Mouse (Mus musculus) c-Kit-negative CD71-positive TER-119-positive erythroid progenitor cells, embryonic 14.5 days (primary cell): ENCODE measurements around the gene Greb1.

Experiments
- DNase-seq: peaks from one replicate; pipeline ENCODE4 v3.0.0-alpha.2; 2013; ENCODE audit warnings: low read depth, low spot score

Gene Greb1

DNA sequence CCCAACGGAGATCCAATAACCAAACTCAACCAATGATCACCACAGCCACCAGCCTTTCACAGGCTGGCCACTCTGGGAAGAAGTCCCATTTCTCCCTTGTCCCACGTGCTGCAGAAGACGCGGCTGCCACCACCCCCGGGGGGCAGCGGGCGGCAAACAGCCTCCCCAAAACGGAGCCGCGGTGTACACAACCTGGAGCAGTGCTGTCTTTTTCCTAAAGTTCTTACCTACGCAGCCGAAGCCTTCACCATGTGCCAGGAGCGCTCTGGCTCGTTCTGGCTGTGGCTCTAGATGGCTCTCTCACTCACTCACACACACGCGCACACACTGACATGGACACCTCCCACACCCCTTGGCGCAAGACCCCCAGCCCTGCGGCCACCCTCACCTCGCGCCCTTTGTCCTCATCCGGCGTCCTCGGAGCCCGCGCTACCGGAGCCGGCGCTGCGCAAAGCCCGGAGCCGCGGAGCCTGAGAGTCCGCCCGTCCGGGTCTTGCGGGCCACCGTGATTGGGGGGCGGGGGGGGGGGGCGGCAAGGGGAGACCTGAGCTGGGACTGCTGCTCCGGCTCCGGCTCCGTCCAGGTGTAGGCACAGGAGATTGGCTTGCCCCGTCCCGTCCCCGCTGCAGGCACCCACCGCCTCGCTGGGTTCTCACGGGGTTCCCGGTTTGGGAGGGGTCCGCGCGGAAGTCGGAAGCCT lies at the start of gene Greb1:
Gene Greb1 (minus strand): TSS at position 628 of the 700 bp plus-strand sequence.
- DNase-seq, result no peak

DNA sequence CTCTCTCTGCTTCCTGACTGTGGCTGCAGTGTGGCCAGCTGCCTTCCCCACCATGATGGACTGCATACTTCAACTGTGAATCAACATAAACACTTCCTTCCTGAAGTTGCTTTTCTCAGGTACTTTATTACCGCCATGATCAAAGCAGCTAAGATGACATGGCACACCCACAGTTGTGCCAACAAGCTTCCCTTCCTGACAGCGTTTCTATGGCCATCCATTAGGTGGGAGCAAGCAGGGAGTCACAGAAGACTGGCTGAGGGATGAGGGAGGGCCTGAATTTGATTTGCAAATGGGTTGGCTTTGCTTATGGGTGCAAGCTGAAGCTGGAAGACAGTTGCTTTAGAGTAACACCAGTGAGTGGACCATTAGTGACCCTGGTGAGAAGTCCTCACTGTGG lies 49.1 kb upstream of the Greb1 start:
- no peak for DNase-seq

DNA sequence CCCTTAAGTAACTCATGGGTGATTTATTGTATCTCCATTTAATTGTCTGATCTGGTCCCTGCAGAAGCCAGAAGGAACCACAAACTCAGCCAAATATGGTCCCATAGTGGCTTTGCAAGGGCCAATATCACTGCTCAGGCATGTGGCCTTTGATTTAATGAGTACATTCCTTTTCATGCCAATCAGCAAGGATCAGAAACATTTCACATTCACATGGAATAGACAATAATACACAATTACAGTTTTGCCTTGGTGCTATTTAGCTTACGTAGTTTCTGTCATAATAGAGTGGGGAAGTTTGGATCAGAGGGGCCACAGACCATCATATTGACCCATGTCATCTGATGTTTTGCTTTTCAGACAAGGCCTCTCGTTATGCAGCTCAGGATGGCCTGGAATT lies 47.8 kb upstream of the Greb1 start:
- DNase-seq, result no peak

- no peak for DNase-seq
These were observed 46.6 kb upstream of the Greb1 start for GRCm38 (mm10) chr12:16847204-16847792.

- DNase-seq, result no peak
These were observed 44.2 kb upstream of the Greb1 start for GRCm38 (mm10) chr12:16844623-16845592.

GRCm38 (mm10) chr12:16840842-16841782 lies 40.4 kb upstream of the Greb1 start:
- no peak for DNase-seq

- DNase-seq, result no peak
These were observed 37.1 kb upstream of the Greb1 start for GRCm38 (mm10) chr12:16837766-16838165.

- DNase-seq, result no peak
These were observed 35.5 kb upstream of the Greb1 start for GRCm38 (mm10) chr12:16836188-16836587.

- DNase-seq, result no peak
These were observed 34.0 kb upstream of the Greb1 start for GRCm38 (mm10) chr12:16834701-16835100.

GRCm38 (mm10) chr12:16831071-16831470 lies 30.4 kb upstream of the Greb1 start:
- DNase-seq, result no peak

GRCm38 (mm10) chr12:16829785-16830184 lies 29.1 kb upstream of the Greb1 start:
- DNase-seq, result no peak

GRCm38 (mm10) chr12:16828505-16828904 lies 27.8 kb upstream of the Greb1 start:
- DNase-seq, result no peak

DNA sequence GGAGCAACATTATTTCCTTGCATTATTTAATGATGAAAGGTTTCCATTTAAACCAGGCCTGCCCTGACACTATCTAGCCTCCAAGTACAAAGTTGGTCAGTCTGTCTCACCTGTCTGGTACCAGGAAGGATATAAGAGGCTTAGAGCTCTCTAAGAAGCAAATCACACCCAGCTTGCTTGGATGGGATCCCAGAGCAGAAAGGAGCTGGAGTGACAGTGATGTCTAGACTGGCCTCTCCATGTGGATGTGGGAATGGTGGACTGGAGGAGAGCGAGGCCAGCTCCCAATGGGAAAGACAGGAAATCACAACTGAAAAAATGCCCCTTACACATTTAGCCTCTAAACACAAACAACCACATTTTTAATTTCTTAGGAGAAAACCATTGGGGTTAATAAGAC lies 23.0 kb upstream of the Greb1 start:
- DNase-seq, result no peak

GRCm38 (mm10) chr12:16822181-16822734 lies 21.6 kb upstream of the Greb1 start:
- no peak for DNase-seq

- DNase-seq, result no peak
These were observed 20.1 kb upstream of the Greb1 start for GRCm38 (mm10) chr12:16820761-16821160.

GRCm38 (mm10) chr12:16818513-16818912 lies 17.8 kb upstream of the Greb1 start:
- no peak for DNase-seq

DNA sequence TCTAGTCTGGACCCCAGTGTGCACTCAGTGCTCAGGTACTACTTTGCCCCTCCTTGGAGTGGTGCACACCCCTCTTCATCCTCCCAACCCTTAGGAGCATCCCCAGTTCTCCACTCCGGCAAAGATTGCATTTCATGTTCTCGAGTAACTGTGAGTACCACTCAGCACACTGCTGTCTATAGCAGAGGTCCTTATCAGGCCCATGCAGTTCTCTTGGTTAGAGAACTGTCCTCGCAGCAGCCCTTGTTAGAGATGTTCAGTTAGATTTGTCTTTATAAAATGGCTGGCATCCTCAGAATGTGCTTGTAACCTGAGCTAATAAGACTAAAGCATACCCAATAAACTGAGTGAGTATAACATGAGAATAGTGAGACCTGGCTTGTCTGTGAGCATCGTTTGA lies 16.5 kb upstream of the Greb1 start:
- DNase-seq, result no peak

GRCm38 (mm10) chr12:16811477-16811876 lies 10.8 kb upstream of the Greb1 start:
- DNase-seq, result no peak

- DNase-seq, result peak; percentile 42
These were observed 10.1 kb upstream of the Greb1 start, which contains the start of gene E2f6 for GRCm38 (mm10) chr12:16810525-16811431. Gene E2f6 (plus strand): TSS chr12:16810963.

DNA sequence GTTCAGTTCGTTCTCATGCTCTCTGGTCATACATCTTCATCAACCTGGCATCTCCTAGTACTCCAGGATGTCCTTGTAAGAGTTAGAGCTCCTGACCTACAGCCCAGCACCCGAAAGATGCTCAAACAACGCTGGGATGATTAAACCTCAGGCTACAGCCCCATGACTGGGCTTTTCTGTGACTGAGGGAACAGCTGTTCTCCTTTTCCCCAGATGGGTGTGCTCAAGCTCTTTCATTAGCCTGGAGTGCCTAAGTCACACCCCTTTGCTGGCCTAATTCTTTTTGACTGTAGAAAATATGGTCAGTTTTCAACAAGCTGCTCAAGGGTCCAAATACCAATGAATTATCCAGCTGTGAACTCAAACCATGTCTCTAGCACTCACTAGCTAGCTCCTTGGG lies 7.4 kb upstream of the Greb1 start:
- DNase-seq, result no peak
